ENCODE assay signal across 21 mouse cellular contexts in genomic region chr2:32190620-32191019, GRCm38 (mm10). TPM values are rescaled to one million over a fixed set of nuclear protein-coding genes. Genes with fewer than 3 reads are reported as not detected.
A peak's percentile ranks its signal among the peaks of the same experiment; 100 is the strongest.
DNase-seq lines count a peak whose midpoint lies in the region; ATAC-seq and TF ChIP-seq lines count a peak whose summit lies in the region.
"Had no signal": no experiment of that assay in that cellular context is flagged by ENCODE, and none has a peak within 500 bp of the region (broad histone marks: within the 10 kb centered on the region; RNA-seq: fewer than 3 reads in every experiment).

No protein-coding gene starts in this region.

- intact Hi-C loops in gastrocnemius, adult 2 months (cut with DNase I): loop anchor here (1.0 kb wide), 1 partner anchor 40 kb away; no protein-coding TSS in a partner anchor
- intact Hi-C loops in gastrocnemius, postnatal 36 days (cut with DNase I): loop anchor here (1.0 kb wide), 1 partner anchor 39 kb away; the partner anchor contains the start of gene Prrc2b

- no peak for DNase-seq in gastrocnemius, adult 2 months
- DNase-seq in gastrocnemius, postnatal 36 days: no peak
- DNase-seq in kidney, postnatal 0 days (ENCODE audit: low spot score): no peak
- DNase-seq in kidney, postnatal 25 days: no peak
- peak; percentile 34 for DNase-seq in lung, postnatal 25 days (ENCODE audit: low spot score)
- no peak for DNase-seq in lung, postnatal 4 days
- DNase-seq in stomach, postnatal 0 days (ENCODE audit: low spot score): no peak
- DNase-seq in gastrocnemius, postnatal 10 days: no peak
- DNase-seq: adrenal gland, adult 8-10 months; adrenal gland, postnatal 36 days; cerebellum, adult 11 months; cerebellum, postnatal 36 days; heart, adult 18-20 months; heart, postnatal 10 days; heart, postnatal 4 days had no signal

- H3K4me3 ChIP-seq in gastrocnemius, adult 2 months: no peak overlapping the region
- no peak overlapping the region for H3K4me3 ChIP-seq in kidney, postnatal 0 days (replicated peaks; ENCODE audit: low read depth, low read length)
- no peak overlapping the region for H3K4me3 ChIP-seq in stomach, postnatal 0 days (ENCODE audit: low read depth, low read length)
- H3K4me3 ChIP-seq: embryonic facial prominence, embryonic 13.5 days; forebrain, embryonic 12.5 days; heart, embryonic 13.5 days; hindbrain, embryonic 13.5 days had no signal

- no peak overlapping the region; the same call in 1 of the 2 replicates for H3K27ac ChIP-seq in gastrocnemius, adult 2 months
- no peak overlapping the region for H3K27ac ChIP-seq in kidney, postnatal 0 days
- H3K27ac ChIP-seq in stomach, postnatal 0 days (replicated peaks): no peak overlapping the region
- H3K27ac ChIP-seq: embryonic facial prominence, embryonic 13.5 days; forebrain, embryonic 12.5 days; heart, embryonic 13.5 days; hindbrain, embryonic 13.5 days; hindbrain, postnatal 0 days had no signal

- H3K4me1 ChIP-seq in kidney, postnatal 0 days (replicated peaks; ENCODE audit: insufficient read depth, low read length): no peaks in the 10 kb centered on the region
- H3K4me1 ChIP-seq in stomach, postnatal 0 days (replicated peaks; ENCODE audit: control insufficient read depth, insufficient read depth): no peaks in the 10 kb centered on the region
- H3K4me1 ChIP-seq: embryonic facial prominence, embryonic 13.5 days; forebrain, embryonic 12.5 days; hindbrain, embryonic 13.5 days had no signal

- no peaks in the 10 kb centered on the region for H3K9me3 ChIP-seq in kidney, postnatal 0 days (replicated peaks; ENCODE audit: low read length)
- H3K9me3 ChIP-seq in stomach, postnatal 0 days (ENCODE audit: control insufficient read depth, low read length): no peaks in the 10 kb centered on the region
- H3K9me3 ChIP-seq: embryonic facial prominence, embryonic 13.5 days; forebrain, embryonic 12.5 days; heart, embryonic 13.5 days; hindbrain, embryonic 13.5 days had no signal

- H3K4me2 ChIP-seq in kidney, postnatal 0 days (ENCODE audit: low read length): no peak overlapping the region
- H3K4me2 ChIP-seq in stomach, postnatal 0 days (replicated peaks; ENCODE audit: low read depth): no peak overlapping the region
- H3K4me2 ChIP-seq: embryonic facial prominence, embryonic 13.5 days; forebrain, embryonic 12.5 days; heart, embryonic 13.5 days; hindbrain, embryonic 13.5 days had no signal

- peak; percentile 25; the same call in 1 of the 2 replicates for TF ChIP-seq CTCF in gastrocnemius, adult 2 months (IDR thresholded peaks at IDR 0.05)
- TF ChIP-seq CTCF in kidney, postnatal 0 days (IDR thresholded peaks at IDR 0.05; ENCODE audit: low read depth): 0 out of 2 replicates have a peak, but pooled peaks have one; percentile 8
- TF ChIP-seq CTCF in stomach, postnatal 0 days (IDR thresholded peaks at IDR 0.05; ENCODE audit: low read depth): peak; percentile 21; the same call in 1 of the 2 replicates

- TF ChIP-seq EP300 in stomach, postnatal 0 days (optimal IDR thresholded peaks at IDR 0.05): no peak

- 33% methylated on average over 1 of the region's 1 CpGs for WGBS in kidney, postnatal 0 days
- 65% methylated on average over 1 of the region's 1 CpGs for WGBS in stomach, postnatal 0 days

- peaks cover 57% of the 10 kb centered on the region for H3K36me3 ChIP-seq in kidney, postnatal 0 days (ENCODE audit: insufficient read depth, low read length)
- H3K36me3 ChIP-seq in stomach, postnatal 0 days (ENCODE audit: control insufficient read depth, insufficient read depth, low read length): peaks cover 57% of the 10 kb centered on the region

- H3K9ac ChIP-seq in kidney, postnatal 0 days (ENCODE audit: low read depth, low read length): no peak overlapping the region
- H3K9ac ChIP-seq in stomach, postnatal 0 days (ENCODE audit: low read length): no peak overlapping the region
- H3K9ac ChIP-seq: embryonic facial prominence, embryonic 13.5 days; forebrain, embryonic 12.5 days; heart, embryonic 13.5 days; hindbrain, embryonic 13.5 days had no signal

- ATAC-seq in kidney, postnatal 0 days (replicated peaks; ENCODE audit: low FRiP score, low read depth): no peak
- ATAC-seq in stomach, postnatal 0 days (ENCODE audit: low FRiP score, low TSS enrichment): peak; percentile 50; the same call in 1 of the 2 replicates
- ATAC-seq: forebrain, embryonic 16.5 days; hindbrain, postnatal 0 days had no signal

- H3K27me3 ChIP-seq in kidney, postnatal 0 days (ENCODE audit: insufficient read depth, low read length): no peaks in the 10 kb centered on the region
- no peaks in the 10 kb centered on the region for H3K27me3 ChIP-seq in stomach, postnatal 0 days (ENCODE audit: control insufficient read depth, insufficient read depth, low read length)
- H3K27me3 ChIP-seq: embryonic facial prominence, embryonic 13.5 days; forebrain, embryonic 12.5 days; heart, embryonic 13.5 days; hindbrain, embryonic 13.5 days had no signal

RNA-seq across cellular contexts. Expression of gene Prrc2b, which starts 39.7 kb away (rescaled TPM):
- total RNA-seq in gastrocnemius, adult 2 months (2021): 10 to 100 TPM; 76.4 to 86.9 TPM
- 10 to 100 TPM; 69.4 to 70.1 TPM for total RNA-seq in gastrocnemius, postnatal 36 days (2021)
- polyA plus RNA-seq in kidney, postnatal 0 days (2015; fragmentation: Nextera tagmentation; extraction: Ambion mirVana): 31.4 and 33.8 TPM in 2 replicates
- polyA plus RNA-seq in stomach, postnatal 0 days (2015; fragmentation: Nextera tagmentation; extraction: Ambion mirVana): 18.7 and 21.6 TPM in 2 replicates
- total RNA-seq in gastrocnemius, postnatal 10 days (2021): 100 to 1,000 TPM; 104 to 111 TPM

RNA-seq across cellular contexts. Expression of gene Pomt1, which starts 45.8 kb away (rescaled TPM):
- total RNA-seq in gastrocnemius, adult 2 months (2021): 10 to 100 TPM; 11.5 TPM
- 10 to 100 TPM; 12.0 to 12.2 TPM for total RNA-seq in gastrocnemius, postnatal 36 days (2021)
- 18.5 and 20.1 TPM in 2 replicates for polyA plus RNA-seq in kidney, postnatal 0 days (2015; fragmentation: Nextera tagmentation; extraction: Ambion mirVana)
- 6.2 and 6.9 TPM in 2 replicates for polyA plus RNA-seq in stomach, postnatal 0 days (2015; fragmentation: Nextera tagmentation; extraction: Ambion mirVana)
- 10 to 100 TPM; 16.0 to 17.2 TPM for total RNA-seq in gastrocnemius, postnatal 10 days (2021)
